Comparison of ENCODE assay signal across 25 mouse cellular contexts in genomic region chr1:175677459-175677858, GRCm38 (mm10). TPM values are rescaled to one million over a fixed set of nuclear protein-coding genes. Genes with fewer than 3 reads are reported as not detected.
A peak's percentile ranks its signal among the peaks of the same experiment; 100 is the strongest.
DNase-seq lines count a peak whose midpoint lies in the region; ATAC-seq and TF ChIP-seq lines count a peak whose summit lies in the region.
"Had no signal": no experiment of that assay in that cellular context is flagged by ENCODE, and none has a peak within 500 bp of the region (broad histone marks: within the 10 kb centered on the region; RNA-seq: fewer than 3 reads in every experiment).

No protein-coding gene starts in this region.

- ATAC-seq in intestine, embryonic 15.5 days, result peak; percentile 78; the same call in 1 of the 2 replicates
- peak; percentile 93 for ATAC-seq in intestine, postnatal 0 days
- ATAC-seq in stomach, postnatal 0 days (ENCODE audit: low FRiP score, low TSS enrichment), result peak; percentile 45; the same call in 1 of the 2 replicates
- ATAC-seq in forebrain, embryonic 16.5 days, result no peak
- ATAC-seq in forebrain, embryonic 13.5 days, result no peak
- ATAC-seq: activated CD4-positive, CD25-positive, alpha-beta regulatory T cell, adult 4 months; CD4-positive, CD25-positive, alpha-beta regulatory T cell, adult 4 months; forebrain, embryonic 14.5 days; forebrain, postnatal 0 days; Patski had no signal

- H3K4me2 ChIP-seq in intestine, embryonic 15.5 days (replicated peaks), result no peak overlapping the region
- no peak overlapping the region for H3K4me2 ChIP-seq in intestine, postnatal 0 days (replicated peaks; ENCODE audit: low read depth)
- no peak overlapping the region for H3K4me2 ChIP-seq in stomach, postnatal 0 days (replicated peaks; ENCODE audit: low read depth)
- no peak overlapping the region for H3K4me2 ChIP-seq in forebrain, embryonic 16.5 days (ENCODE audit: low read length)
- no peak overlapping the region for H3K4me2 ChIP-seq in forebrain, embryonic 13.5 days
- H3K4me2 ChIP-seq: embryonic facial prominence, embryonic 12.5 days had no signal

- no peaks in the 10 kb centered on the region for H3K9me3 ChIP-seq in intestine, embryonic 15.5 days
- no peaks in the 10 kb centered on the region for H3K9me3 ChIP-seq in intestine, postnatal 0 days (ENCODE audit: control insufficient read depth)
- H3K9me3 ChIP-seq in stomach, postnatal 0 days (ENCODE audit: control insufficient read depth, low read length), result no peaks in the 10 kb centered on the region
- H3K9me3 ChIP-seq in forebrain, embryonic 16.5 days (ENCODE audit: control insufficient read depth, low read length), result no peaks in the 10 kb centered on the region
- no peaks in the 10 kb centered on the region for H3K9me3 ChIP-seq in forebrain, embryonic 13.5 days (replicated peaks)
- H3K9me3 ChIP-seq: embryonic facial prominence, embryonic 10.5 days; embryonic facial prominence, embryonic 12.5 days; G1E had no signal

- no peaks in the 10 kb centered on the region for H3K27me3 ChIP-seq in intestine, embryonic 15.5 days (replicated peaks)
- no peaks in the 10 kb centered on the region for H3K27me3 ChIP-seq in intestine, postnatal 0 days (replicated peaks; ENCODE audit: control insufficient read depth, insufficient read depth, low read length)
- no peaks in the 10 kb centered on the region for H3K27me3 ChIP-seq in stomach, postnatal 0 days (ENCODE audit: control insufficient read depth, insufficient read depth, low read length)
- no peaks in the 10 kb centered on the region for H3K27me3 ChIP-seq in forebrain, embryonic 16.5 days (replicated peaks; ENCODE audit: control insufficient read depth, insufficient read depth, low read length)
- H3K27me3 ChIP-seq in forebrain, embryonic 13.5 days, result no peaks in the 10 kb centered on the region
- H3K27me3 ChIP-seq: CH12.LX; embryonic facial prominence, embryonic 12.5 days; Patski had no signal

- 74% methylated on average over 6 of the region's 6 CpGs for WGBS in intestine, embryonic 15.5 days
- WGBS in intestine, postnatal 0 days, result 47% methylated on average over 6 of the region's 6 CpGs
- 75% methylated on average over 6 of the region's 6 CpGs for WGBS in stomach, postnatal 0 days
- 81% methylated on average over 6 of the region's 6 CpGs for WGBS in forebrain, embryonic 16.5 days
- WGBS in forebrain, embryonic 13.5 days, result 88% methylated on average over 6 of the region's 6 CpGs

- no peaks in the 10 kb centered on the region for H3K4me1 ChIP-seq in intestine, embryonic 15.5 days (replicated peaks)
- no peaks in the 10 kb centered on the region for H3K4me1 ChIP-seq in intestine, postnatal 0 days (replicated peaks; ENCODE audit: control insufficient read depth, insufficient read depth, low read length)
- H3K4me1 ChIP-seq in stomach, postnatal 0 days (replicated peaks; ENCODE audit: control insufficient read depth, insufficient read depth), result no peaks in the 10 kb centered on the region
- H3K4me1 ChIP-seq in forebrain, embryonic 16.5 days (replicated peaks; ENCODE audit: control insufficient read depth, insufficient read depth, low read length), result no peaks in the 10 kb centered on the region
- no peaks in the 10 kb centered on the region for H3K4me1 ChIP-seq in forebrain, embryonic 13.5 days
- H3K4me1 ChIP-seq: embryonic facial prominence, embryonic 10.5 days; embryonic facial prominence, embryonic 12.5 days had no signal

- no peak overlapping the region for H3K27ac ChIP-seq in intestine, embryonic 15.5 days
- no peak overlapping the region for H3K27ac ChIP-seq in intestine, postnatal 0 days (ENCODE audit: low read depth, low read length)
- no peak overlapping the region for H3K27ac ChIP-seq in stomach, postnatal 0 days (replicated peaks)
- no peak overlapping the region for H3K27ac ChIP-seq in forebrain, embryonic 16.5 days (ENCODE audit: low read length)
- no peak overlapping the region for H3K27ac ChIP-seq in forebrain, embryonic 13.5 days
- H3K27ac ChIP-seq: embryonic facial prominence, embryonic 10.5 days; embryonic facial prominence, embryonic 12.5 days had no signal

- DNase-seq in stomach, postnatal 0 days (ENCODE audit: low spot score), result no peak
- DNase-seq: adrenal gland, adult 8-10 months; adrenal gland, postnatal 14 days; adrenal gland, postnatal 36 days; B cell, adult 2 months; cerebellum, adult 11-12 months; cerebellum, adult 2 months; cerebellum, adult 9-10 months; cerebellum, postnatal 10 days; cerebellum, postnatal 25 days; forebrain, postnatal 0 days had no signal

- no peaks in the 10 kb centered on the region for H3K36me3 ChIP-seq in intestine, embryonic 15.5 days
- no peaks in the 10 kb centered on the region for H3K36me3 ChIP-seq in intestine, postnatal 0 days (ENCODE audit: control insufficient read depth, insufficient read depth)
- H3K36me3 ChIP-seq in stomach, postnatal 0 days (ENCODE audit: control insufficient read depth, insufficient read depth, low read length), result no peaks in the 10 kb centered on the region
- no peaks in the 10 kb centered on the region for H3K36me3 ChIP-seq in forebrain, embryonic 16.5 days (ENCODE audit: control insufficient read depth, insufficient read depth)
- H3K36me3 ChIP-seq in forebrain, embryonic 13.5 days (ENCODE audit: poor library complexity, severe bottlenecking), result no peaks in the 10 kb centered on the region
- H3K36me3 ChIP-seq: embryonic facial prominence, embryonic 12.5 days had no signal

- H3K4me3 ChIP-seq in intestine, embryonic 15.5 days (replicated peaks), result no peak overlapping the region
- no peak overlapping the region for H3K4me3 ChIP-seq in intestine, postnatal 0 days (ENCODE audit: low read depth, low read length)
- H3K4me3 ChIP-seq in stomach, postnatal 0 days (ENCODE audit: low read depth, low read length), result no peak overlapping the region
- H3K4me3 ChIP-seq in forebrain, embryonic 16.5 days (replicated peaks; ENCODE audit: low read length), result no peak overlapping the region
- H3K4me3 ChIP-seq in forebrain, embryonic 13.5 days, result no peak overlapping the region
- H3K4me3 ChIP-seq: embryonic facial prominence, embryonic 10.5 days; embryonic facial prominence, embryonic 12.5 days had no signal

- TF ChIP-seq EP300 in stomach, postnatal 0 days (optimal IDR thresholded peaks at IDR 0.05), result no peak

- TF ChIP-seq CTCF in intestine, postnatal 0 days (IDR thresholded peaks at IDR 0.05; ENCODE audit: low read depth), result no peak
- TF ChIP-seq CTCF in stomach, postnatal 0 days (IDR thresholded peaks at IDR 0.05; ENCODE audit: low read depth), result no peak

- no peak overlapping the region for H3K9ac ChIP-seq in intestine, embryonic 15.5 days
- no peak overlapping the region for H3K9ac ChIP-seq in intestine, postnatal 0 days (ENCODE audit: low read depth, low read length)
- no peak overlapping the region for H3K9ac ChIP-seq in stomach, postnatal 0 days (ENCODE audit: low read length)
- H3K9ac ChIP-seq in forebrain, embryonic 16.5 days (replicated peaks; ENCODE audit: low read depth, low read length), result no peak overlapping the region
- no peak overlapping the region for H3K9ac ChIP-seq in forebrain, embryonic 13.5 days
- H3K9ac ChIP-seq: embryonic facial prominence, embryonic 12.5 days; forebrain, postnatal 0 days had no signal

RNA-seq across cellular contexts. Expression of gene Opn3, which starts 15.1 kb away (rescaled TPM):
- 6.5 and 7.1 TPM in 2 replicates for polyA plus RNA-seq in intestine, embryonic 15.5 days (2015; fragmentation: Nextera tagmentation; extraction: Ambion mirVana)
- polyA plus RNA-seq in intestine, postnatal 0 days (2015; fragmentation: Nextera tagmentation; extraction: Ambion mirVana), result 4.1 and 4.5 TPM in 2 replicates
- polyA plus RNA-seq in stomach, postnatal 0 days (2015; fragmentation: Nextera tagmentation; extraction: Ambion mirVana), result 2.4 and 3.3 TPM in 2 replicates
- polyA plus RNA-seq in forebrain, embryonic 16.5 days (2015; fragmentation: Nextera tagmentation; extraction: Ambion mirVana), result 3.0 and 4.8 TPM in 2 replicates
- 4.8 and 5.6 TPM in 2 replicates for polyA plus RNA-seq in forebrain, embryonic 13.5 days (2015; fragmentation: Nextera tagmentation; extraction: Ambion mirVana)
- polyA plus RNA-seq: activated CD4-positive, CD25-positive, alpha-beta regulatory T cell, adult 4 months; CD4-positive, CD25-positive, alpha-beta regulatory T cell, adult 4 months had no signal

RNA-seq across cellular contexts. Expression of gene Chml, which starts 15.2 kb away (rescaled TPM):
- polyA plus RNA-seq in intestine, embryonic 15.5 days (2015; fragmentation: Nextera tagmentation; extraction: Ambion mirVana), result 2.4 and 2.6 TPM in 2 replicates
- 1.6 TPM in 2 replicates for polyA plus RNA-seq in intestine, postnatal 0 days (2015; fragmentation: Nextera tagmentation; extraction: Ambion mirVana)
- polyA plus RNA-seq in stomach, postnatal 0 days (2015; fragmentation: Nextera tagmentation; extraction: Ambion mirVana), result 1.0 and 1.5 TPM in 2 replicates
- 2.1 and 2.3 TPM in 2 replicates for polyA plus RNA-seq in forebrain, embryonic 16.5 days (2015; fragmentation: Nextera tagmentation; extraction: Ambion mirVana)
- 2.5 and 2.6 TPM in 2 replicates for polyA plus RNA-seq in forebrain, embryonic 13.5 days (2015; fragmentation: Nextera tagmentation; extraction: Ambion mirVana)

RNA-seq across cellular contexts. Expression of gene Wdr64, which starts 20.9 kb away (rescaled TPM):
- not detected in 2 replicates for polyA plus RNA-seq in intestine, embryonic 15.5 days (2015; fragmentation: Nextera tagmentation; extraction: Ambion mirVana)
- polyA plus RNA-seq in intestine, postnatal 0 days (2015; fragmentation: Nextera tagmentation; extraction: Ambion mirVana), result not detected in 2 replicates
- polyA plus RNA-seq in stomach, postnatal 0 days (2015; fragmentation: Nextera tagmentation; extraction: Ambion mirVana), result not detected in 2 replicates
- not detected in 2 replicates for polyA plus RNA-seq in forebrain, embryonic 16.5 days (2015; fragmentation: Nextera tagmentation; extraction: Ambion mirVana)
- not detected in 2 replicates for polyA plus RNA-seq in forebrain, embryonic 13.5 days (2015; fragmentation: Nextera tagmentation; extraction: Ambion mirVana)
- polyA plus RNA-seq: activated CD4-positive, CD25-positive, alpha-beta regulatory T cell, adult 4 months; CD4-positive, CD25-positive, alpha-beta regulatory T cell, adult 4 months; cerebellum, adult 2 months; embryonic facial prominence, embryonic 10.5 days; embryonic facial prominence, embryonic 12.5 days; embryonic facial prominence, embryonic 14.5 days; forebrain, embryonic 11.5 days; forebrain, embryonic 14.5 days; forebrain, postnatal 0 days; G1E; Patski had no signal

RNA-seq across cellular contexts. Expression of gene Fh1, which starts 52.0 kb away (rescaled TPM):
- polyA plus RNA-seq in intestine, embryonic 15.5 days (2015; fragmentation: Nextera tagmentation; extraction: Ambion mirVana), result 155 and 163 TPM in 2 replicates
- polyA plus RNA-seq in intestine, postnatal 0 days (2015; fragmentation: Nextera tagmentation; extraction: Ambion mirVana), result 109 and 112 TPM in 2 replicates
- polyA plus RNA-seq in stomach, postnatal 0 days (2015; fragmentation: Nextera tagmentation; extraction: Ambion mirVana), result 98.3 and 103 TPM in 2 replicates
- 72.5 and 75.9 TPM in 2 replicates for polyA plus RNA-seq in forebrain, embryonic 16.5 days (2015; fragmentation: Nextera tagmentation; extraction: Ambion mirVana)
- polyA plus RNA-seq in forebrain, embryonic 13.5 days (2015; fragmentation: Nextera tagmentation; extraction: Ambion mirVana), result 76.2 and 78.8 TPM in 2 replicates

RNA-seq across cellular contexts. Expression of gene Kmo, which starts 57.3 kb away (rescaled TPM):
- 0.66 and 0.75 TPM in 2 replicates for polyA plus RNA-seq in intestine, embryonic 15.5 days (2015; fragmentation: Nextera tagmentation; extraction: Ambion mirVana)
- polyA plus RNA-seq in intestine, postnatal 0 days (2015; fragmentation: Nextera tagmentation; extraction: Ambion mirVana), result 0.27 and 0.53 TPM in 2 replicates
- 0.15 and 0.21 TPM in 2 replicates for polyA plus RNA-seq in stomach, postnatal 0 days (2015; fragmentation: Nextera tagmentation; extraction: Ambion mirVana)
- not detected in 2 replicates for polyA plus RNA-seq in forebrain, embryonic 16.5 days (2015; fragmentation: Nextera tagmentation; extraction: Ambion mirVana)
- polyA plus RNA-seq in forebrain, embryonic 13.5 days (2015; fragmentation: Nextera tagmentation; extraction: Ambion mirVana), result 0.30 TPM in 1 of 2 replicates, not detected in the other
- polyA plus RNA-seq: embryonic facial prominence, embryonic 10.5 days; forebrain, embryonic 14.5 days; forebrain, postnatal 0 days; G1E had no signal

Comparison
In these comparisons a context has a peak if more than half of its experiments do, and no peak if none do; other contexts are left out.
1. ATAC-seq: peak in intestine, embryonic 15.5 days (single experiment), intestine, postnatal 0 days (single experiment) and stomach, postnatal 0 days (single experiment); none in forebrain, embryonic 16.5 days (single experiment) and forebrain, embryonic 13.5 days (single experiment).